Mouse (Mus musculus): ENCODE measurements around the gene Sft2d1.
A peak's percentile ranks its signal among the peaks of the same experiment; 100 is the strongest.

Gene Sft2d1

GRCm38 (mm10) chr17:8310838-8311614 is at the start of gene Sft2d1:
Gene Sft2d1, plus strand, starts transcription at chr17:8311102.
- peak; percentile 96 for DNase-seq

- DNase-seq: peak; percentile 39
Measured at GRCm38 (mm10) chr17:8264638-8265037, 46.3 kb upstream of the Sft2d1 start.

GRCm38 (mm10) chr17:8272054-8272749 is 38.7 kb upstream of the Sft2d1 start:
- DNase-seq: no peak

DNA sequence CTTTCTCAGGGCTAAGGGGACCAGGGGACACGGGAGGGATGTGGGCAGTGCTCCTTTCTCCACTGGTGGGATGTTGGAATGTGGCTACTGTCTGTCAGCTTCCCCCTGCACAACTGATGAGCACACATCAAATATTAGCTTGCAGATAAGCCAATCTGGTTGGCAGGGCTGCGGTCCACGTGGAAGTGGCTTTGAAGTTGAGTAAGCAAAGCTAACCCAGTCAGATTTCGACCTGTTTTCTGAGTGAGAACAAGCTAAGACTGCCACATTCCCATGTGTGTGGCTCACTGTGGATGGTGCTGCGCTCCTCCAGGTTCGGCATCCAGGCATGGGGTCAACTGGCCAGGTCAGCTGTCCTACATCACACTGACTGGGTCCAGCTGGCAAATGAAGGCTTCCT is 38.0 kb upstream of the Sft2d1 start:
- no peak for DNase-seq

GRCm38 (mm10) chr17:8276071-8276470 is 34.8 kb upstream of the Sft2d1 start:
- no peak for DNase-seq

GRCm38 (mm10) chr17:8276680-8277079 is 34.2 kb upstream of the Sft2d1 start:
- DNase-seq: no peak

- no peak for DNase-seq
Measured at GRCm38 (mm10) chr17:8277266-8277665, 33.6 kb upstream of the Sft2d1 start.

DNA sequence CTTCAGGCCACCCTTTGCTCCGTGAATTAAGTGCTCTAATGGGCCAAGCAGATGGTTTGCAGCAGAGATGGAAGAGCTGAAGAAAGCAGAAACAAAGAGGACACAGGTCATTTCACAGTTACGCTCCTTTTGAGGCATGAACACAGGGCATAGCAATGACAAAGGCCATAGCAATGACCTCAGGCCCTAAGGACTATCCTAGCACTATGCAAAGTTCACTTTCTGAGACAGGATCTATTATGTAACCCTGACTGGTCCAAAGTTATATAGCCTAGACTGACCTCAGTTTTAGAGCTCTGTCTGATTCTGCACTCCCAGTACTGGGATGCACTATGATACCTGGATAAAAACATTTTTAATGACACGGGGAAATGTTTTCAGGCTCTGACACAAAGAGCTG is 32.5 kb upstream of the Sft2d1 start:
- no peak for DNase-seq

- DNase-seq: peak; percentile 93
Measured at GRCm38 (mm10) chr17:8282821-8283525, 27.9 kb upstream of the Sft2d1 start, which contains the start of gene Mpc1. Gene Mpc1, plus strand, starts transcription at chr17:8282904.

GRCm38 (mm10) chr17:8283526-8284253 is 27.2 kb upstream of the Sft2d1 start:
- DNase-seq: peak; percentile 96

GRCm38 (mm10) chr17:8284254-8284661 is 26.6 kb upstream of the Sft2d1 start:
- DNase-seq: peak; percentile 63

- no peak for DNase-seq
Measured at GRCm38 (mm10) chr17:8285056-8285455, 25.8 kb upstream of the Sft2d1 start.

GRCm38 (mm10) chr17:8286987-8287386 is 23.9 kb upstream of the Sft2d1 start:
- no peak for DNase-seq

- no peak for DNase-seq
Measured at GRCm38 (mm10) chr17:8289993-8290679, 20.8 kb upstream of the Sft2d1 start.

DNA sequence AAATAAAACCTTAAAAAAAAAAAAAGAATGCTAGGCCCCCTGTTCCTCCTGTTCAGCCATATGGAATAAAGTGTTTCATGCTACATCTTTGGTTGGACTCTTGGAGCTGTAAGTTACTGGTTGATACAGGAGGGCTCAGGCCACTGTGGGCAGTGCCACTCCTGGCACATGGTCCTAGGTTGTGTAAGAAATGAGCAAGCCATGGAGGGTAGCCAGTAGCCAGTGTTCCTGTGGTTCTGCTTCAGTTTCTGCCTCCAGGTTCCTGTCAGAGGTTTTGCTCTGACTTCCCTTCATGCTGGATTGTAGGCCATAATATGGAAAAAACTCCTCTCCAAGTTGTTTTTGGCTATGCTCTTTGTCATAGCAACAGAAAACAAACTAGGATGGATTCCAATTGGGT is 20.2 kb upstream of the Sft2d1 start:
- DNase-seq: no peak

GRCm38 (mm10) chr17:8295825-8296224 is 15.1 kb upstream of the Sft2d1 start:
- no peak for DNase-seq

DNA sequence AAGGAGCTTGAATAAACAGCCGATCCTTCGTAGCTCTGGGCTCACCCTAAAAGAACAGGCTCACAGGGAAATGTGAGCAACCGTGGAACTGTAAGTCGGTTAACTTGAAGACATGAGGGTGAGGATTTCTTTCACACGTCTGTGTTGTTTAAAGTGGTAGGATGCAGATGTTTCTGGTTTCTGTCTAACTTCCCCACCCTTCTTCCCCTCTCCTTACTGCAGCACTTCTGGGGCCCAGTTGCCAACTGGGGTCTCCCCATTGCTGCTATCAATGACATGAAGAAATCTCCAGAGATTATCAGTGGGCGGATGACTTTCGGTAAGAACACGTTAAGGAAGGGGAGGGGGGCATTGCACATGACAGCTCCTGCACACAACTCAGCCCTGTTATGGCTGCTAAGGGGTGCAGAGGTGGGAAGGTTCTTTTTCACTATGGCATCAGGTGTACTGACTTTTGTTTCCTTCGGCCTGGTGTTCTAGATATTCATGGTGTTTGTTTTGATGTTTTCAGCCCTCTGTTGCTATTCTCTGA is 14.5 kb upstream of the Sft2d1 start:
- no peak for DNase-seq

DNA sequence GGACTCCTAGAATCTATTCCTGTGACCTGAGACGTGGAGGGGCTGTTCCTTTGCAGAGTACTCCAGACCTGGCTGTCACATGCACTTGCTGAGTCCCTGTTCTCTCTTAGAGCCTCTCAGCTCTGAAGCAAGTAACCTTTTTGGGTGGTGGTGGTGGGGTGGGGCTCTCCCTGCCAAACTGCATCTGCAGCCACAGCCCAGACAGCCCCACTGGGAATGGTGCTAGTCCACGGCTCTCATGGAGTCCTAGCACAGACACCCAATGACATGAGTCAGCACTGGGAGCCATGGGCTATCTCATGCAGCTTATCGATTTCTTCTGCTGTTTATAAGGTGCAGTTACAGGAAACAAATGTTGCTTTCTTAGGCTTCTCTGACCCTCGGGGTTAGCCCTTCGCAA is 13.2 kb upstream of the Sft2d1 start:
- DNase-seq: no peak

GRCm38 (mm10) chr17:8298281-8298680 is 12.6 kb upstream of the Sft2d1 start:
- DNase-seq: no peak

DNA sequence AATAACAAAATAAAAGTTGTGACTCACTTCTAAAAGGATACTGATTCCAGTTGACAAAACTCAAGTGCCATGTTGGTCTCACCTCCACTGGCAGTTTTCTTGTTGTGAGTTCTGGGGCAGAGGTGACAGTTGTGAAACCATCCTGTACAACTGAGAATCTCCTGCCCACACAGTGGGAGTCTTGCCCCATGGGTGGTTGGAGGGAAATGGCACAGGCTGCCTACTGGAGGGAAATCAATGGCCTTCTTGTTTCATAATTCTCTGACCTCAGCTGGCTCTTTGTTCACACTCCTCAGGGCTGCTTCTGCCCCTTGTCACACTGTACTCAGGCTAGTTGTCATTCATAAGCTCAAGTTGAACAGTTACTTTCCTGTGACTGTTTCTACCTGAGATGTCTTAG is 11.4 kb upstream of the Sft2d1 start:
- no peak for DNase-seq

DNA sequence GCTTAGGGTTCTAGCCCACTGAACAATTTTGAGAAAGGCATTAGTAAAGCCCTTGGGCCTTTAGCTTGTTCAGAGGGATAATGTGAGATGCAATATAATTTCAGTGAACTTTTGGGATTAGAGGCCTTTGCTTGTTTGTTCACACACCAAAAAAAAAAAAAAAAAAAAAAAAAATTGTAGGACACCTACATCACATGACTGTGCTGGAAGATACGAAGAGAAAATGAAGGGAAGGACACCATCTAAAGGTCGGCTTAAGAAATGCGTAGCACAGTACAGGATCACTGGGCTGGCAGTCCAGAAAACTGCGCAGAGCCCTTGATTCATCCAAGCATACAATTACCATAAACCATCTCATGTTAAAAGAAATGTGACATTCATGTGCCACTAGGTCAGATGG is 9.4 kb upstream of the Sft2d1 start:
- DNase-seq: no peak
